Mouse (Mus musculus): ENCODE measurements at regions not wholly inside any gene's neighbourhood (a gene's known extent, or its start where the extent isn't known, plus 50 kb on each side); places are given as distances from the start of the nearest gene placed in this dataset.
"Not testable (repeated sequence)": the region's sequence is repeated elsewhere in the genome, so short reads cannot be mapped to it uniquely, and the experiment has no call there.

DNA sequence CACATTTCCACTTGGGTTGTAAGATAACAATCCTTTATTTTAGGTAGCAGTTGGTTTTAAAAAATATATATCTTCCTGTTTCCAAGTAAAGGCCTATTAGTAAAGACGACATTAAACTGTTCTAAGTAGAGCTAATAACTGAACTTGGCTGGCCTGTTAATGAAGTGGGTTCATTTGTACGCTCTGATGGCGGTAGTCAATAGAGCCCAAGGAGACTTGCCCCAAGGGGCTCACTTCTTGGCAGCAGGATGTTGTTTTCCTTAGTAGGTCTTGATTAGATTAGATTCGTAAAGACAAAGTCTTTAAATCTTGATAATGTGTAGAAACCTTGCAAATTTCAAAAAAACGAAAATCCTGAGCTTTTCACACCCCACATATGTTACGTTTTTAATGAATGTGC is 135.4 kb upstream of the Rapgef5 start:
- DNase-seq: no peak

DNA sequence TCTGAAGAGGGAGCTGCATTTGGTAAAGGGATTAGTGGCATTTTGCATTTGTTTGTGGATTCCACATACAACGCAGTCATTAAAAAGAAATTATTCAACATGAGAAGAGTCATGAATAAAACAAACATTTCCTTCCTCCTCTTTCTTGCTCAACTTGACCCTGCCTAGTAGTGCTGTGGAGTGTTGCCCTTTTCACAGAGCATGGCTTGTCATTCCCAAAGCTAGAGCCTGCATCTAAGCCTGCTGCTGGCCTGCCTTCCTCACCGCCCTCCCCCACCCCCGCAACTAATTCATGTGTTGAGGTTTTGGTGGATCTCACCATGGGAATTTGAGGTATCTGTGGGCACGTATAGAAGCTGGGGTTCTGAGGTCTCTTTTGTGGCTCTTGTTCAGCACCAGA is 133.6 kb upstream of the Rapgef5 start:
- DNase-seq: not testable (repeated sequence)

DNA sequence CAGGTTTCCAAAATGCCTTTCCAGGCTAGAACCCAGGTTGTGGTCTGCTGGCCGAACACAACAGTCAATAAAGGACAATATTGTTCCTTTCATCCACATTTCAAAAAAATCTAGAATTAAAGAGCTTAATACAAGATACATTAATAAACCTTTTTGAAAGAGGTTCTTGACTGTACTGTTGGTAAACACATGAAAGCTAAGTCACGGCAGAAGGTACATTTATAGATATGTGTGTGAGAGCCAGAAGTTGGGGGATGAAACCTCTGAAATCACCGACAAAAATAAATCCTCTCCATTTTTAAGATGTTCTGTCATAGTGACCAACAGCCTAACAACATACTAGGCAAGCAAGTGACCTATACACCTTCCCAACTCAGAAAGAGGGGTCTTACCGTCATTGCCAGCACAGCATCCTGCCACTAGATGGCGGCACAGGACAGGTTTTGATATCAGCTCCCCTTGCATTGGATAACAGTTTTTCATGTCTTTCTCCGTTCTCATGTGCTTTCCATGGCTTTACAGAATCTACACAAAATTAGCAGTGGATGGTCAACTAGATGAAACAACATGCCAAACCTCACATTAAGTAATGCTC is 131.1 kb upstream of the Rapgef5 start:
- peak; percentile 89 to 94 for DNase-seq

DNA sequence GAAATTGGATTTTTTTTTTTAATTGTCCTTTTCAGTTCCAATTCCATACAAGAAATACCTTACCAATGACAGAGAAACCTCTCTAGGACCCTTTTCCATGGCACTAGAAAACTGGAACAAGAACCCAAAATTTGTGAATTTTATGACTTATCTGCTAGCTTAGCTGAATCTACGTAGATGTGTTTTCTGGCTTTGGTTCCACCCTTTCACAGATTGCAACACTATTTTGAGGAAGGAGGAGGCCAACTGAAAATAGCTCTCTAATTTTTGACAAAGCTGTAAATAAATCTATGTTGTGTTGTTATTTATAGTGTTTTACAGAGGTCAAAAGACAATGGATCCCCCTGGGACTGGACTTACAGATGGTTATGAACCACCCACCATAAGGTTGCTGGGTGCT is 130.6 kb upstream of the Rapgef5 start:
- no peak for DNase-seq

DNA sequence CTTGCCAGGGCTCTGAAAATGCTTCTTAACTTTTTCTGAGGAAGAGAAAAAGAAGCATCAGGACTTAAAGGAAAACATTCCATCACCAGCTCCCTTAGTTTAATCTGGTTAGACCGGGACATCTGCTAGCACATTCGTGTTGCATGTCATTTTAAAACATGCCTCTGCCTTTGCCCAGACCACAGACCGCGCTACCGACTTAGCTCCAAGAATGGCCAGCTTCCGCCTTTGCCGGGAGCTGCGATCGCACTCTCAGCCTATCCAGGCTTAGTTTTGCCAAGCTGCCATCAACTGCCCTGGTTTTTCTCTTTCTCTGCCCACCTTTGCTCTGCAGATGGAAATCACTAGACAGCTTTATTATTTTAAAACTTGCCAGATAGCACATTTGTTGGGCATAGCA is 129.3 kb upstream of the Rapgef5 start:
- peak; percentile 33 to 41 for DNase-seq

DNA sequence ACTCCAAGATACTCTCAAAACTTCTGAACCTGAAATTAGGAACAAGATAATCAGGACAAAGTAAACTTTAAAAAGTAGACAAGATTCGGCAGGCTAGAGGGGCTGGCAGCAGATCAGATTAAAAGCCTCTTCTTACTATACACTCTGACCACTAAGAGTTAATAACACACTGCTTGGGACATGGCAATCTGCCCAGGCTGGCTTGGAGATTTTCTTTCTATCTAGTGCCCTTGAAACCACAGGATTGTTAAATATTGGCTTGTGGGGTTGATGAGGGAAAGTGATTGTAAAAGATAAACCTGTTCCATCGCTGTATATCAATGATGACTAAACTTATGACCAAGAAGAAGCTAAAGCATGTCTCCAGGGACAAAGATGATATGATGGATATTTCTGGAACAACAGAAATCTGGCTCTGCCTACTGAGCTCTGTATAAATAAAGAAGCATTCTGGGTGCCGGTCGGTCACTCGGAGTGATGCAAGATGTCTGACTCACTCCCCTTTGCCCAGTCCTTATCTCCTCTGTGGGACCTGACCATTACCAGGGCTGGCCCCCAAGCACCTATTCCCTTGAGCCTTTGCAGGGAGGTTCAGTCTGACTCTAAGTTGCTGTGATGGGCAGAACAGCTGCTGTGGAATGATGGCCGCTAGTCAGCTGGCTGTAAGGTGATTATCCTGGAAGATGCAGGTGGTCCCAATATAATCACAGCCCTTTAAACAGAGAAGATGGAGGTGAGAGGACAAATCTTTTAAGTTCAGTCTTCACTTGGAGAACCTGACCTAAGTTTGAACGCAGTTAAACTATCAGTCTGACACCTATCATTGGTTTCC is 126.5 kb upstream of the Rapgef5 start:
- peak; percentile 60 to 65 for DNase-seq

DNA sequence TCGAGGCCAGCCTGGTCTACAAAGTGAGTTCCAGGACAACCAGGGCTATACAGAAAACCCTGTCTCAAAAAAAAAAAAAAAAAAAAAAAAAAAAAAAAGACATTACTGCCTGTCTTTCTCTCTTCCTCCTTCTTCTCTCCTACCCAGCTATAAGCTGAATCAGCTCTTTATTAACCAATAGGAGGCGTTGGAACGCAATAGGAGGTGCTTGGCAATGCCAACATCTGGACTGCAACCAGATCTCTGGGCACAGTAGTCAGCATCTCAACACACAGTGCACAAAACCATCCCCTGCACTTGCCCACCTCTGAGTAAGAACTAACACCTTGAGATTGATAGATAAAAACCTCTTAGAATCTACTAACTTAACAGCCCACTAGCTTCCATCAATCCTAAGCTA is 118.8 kb upstream of the Rapgef5 start:
- no peak for DNase-seq

DNA sequence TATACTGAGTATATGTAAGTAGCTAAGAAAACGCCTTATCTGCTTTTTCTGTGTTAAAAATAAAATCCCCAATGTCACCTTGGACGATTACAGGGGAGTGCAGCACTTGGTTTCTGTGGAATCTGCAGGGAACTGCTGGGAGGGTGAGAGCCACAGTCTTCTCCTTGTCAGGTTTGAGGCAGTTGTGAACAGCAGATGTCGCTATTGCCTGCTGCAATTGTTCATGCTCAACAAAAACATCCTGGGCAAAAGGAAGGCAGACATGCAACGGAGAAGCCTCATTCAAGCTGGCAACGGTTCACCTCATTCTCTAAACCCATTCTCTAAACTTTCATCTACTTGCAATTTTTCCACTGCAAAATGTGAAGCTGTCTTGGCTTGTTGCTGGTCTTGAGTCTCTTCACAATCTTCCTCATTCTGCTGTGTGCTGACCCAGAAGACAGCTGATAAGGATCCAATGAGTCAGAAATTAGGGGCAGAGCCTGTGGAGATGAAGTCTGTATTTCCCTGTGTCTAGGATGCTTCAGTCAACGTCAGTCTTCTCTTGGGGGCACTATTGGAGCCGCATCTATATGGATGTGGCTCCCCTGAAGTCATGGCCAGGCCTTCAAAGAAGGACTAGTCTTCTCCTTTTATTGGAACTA is 112.6 kb upstream of the Rapgef5 start:
- DNase-seq: peak; percentile 86 to 89

DNA sequence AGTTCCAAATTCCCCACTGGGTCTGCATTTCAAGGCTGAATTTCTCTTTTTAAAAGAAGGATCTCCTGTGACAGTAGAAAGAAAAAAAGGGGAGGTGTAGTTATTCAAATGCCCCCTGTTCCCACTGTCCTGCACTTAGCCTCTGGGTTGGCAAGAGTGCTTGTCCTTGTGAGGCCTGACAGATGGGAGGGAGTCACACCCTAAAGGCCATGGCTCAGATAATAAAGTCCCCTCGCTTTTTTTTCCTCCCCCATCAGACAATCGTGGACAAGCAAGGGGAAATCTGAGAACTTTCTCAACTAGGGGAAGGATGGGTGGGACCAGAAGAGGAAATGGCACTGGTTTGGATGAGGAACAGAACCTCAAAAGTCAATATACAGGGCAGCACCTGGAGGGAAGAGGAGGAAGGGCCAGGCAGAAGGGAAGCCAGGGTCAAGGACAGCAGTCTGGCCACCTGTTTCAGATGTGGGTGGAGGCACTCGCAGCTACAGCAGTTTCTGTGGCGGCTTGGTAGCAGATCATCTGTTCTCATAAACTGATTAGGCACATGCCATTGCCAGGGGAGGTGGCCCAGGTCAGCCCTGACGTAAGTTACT is 112.0 kb upstream of the Rapgef5 start:
- DNase-seq: no peak

DNA sequence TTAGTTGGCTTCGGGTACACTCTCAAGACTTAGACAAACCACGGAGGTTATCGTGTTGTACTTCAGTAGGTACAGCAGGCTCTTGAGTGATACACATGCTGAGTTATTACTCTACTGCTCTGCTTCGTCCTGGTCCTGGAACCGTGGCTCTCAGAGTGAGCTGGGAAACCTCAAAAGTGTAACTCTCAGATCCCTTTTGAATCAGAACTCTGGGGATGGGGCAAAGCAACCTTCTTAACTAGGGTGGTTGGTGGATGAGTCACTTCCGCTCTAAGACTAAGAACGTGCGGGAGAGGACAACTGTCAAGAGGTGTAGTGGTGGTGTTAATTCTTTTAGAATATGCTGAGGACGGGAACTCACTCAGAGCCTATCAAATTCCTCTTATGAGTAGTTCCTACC is 109.4 kb upstream of the Rapgef5 start:
- no peak for DNase-seq

DNA sequence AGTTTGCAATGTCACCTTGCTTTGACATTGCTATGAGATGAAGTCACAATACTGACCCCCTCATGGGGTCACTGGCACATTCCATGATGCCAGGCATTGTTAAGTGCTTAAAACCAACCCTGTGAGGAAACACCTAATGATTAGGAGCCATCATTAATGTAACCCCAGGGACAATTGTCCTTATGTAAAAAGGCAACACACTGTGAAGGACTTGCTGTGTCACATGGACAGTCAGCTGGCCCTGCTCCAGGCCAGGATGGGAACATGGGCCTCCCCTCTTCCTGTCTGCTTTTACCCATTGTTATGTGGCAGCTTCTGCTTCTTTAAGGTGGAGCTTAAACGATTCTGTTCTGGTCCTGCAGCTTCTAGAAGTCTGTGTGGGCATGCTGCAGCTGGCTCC is 105.7 kb upstream of the Rapgef5 start:
- no peak for DNase-seq

DNA sequence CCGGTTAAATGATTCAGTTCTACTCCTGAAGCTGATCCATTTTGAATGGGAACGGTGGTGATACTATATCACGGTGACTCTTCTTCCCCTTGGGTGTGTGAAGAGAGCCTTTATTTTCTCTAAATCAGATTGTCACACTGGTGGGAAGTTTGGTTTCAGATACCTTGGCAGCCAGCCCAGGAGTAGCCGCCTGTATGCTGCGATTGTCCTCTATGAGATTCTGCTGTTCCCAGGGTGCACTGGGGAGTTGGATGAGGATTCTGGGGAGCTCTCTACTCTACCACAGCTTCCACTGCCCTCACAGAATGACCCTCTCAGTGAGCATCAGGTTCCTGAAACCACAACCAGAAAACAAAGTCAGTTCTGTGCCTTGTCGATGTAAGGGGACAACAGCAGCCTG is 104.0 kb upstream of the Rapgef5 start:
- DNase-seq: peak; percentile 21 to 31

DNA sequence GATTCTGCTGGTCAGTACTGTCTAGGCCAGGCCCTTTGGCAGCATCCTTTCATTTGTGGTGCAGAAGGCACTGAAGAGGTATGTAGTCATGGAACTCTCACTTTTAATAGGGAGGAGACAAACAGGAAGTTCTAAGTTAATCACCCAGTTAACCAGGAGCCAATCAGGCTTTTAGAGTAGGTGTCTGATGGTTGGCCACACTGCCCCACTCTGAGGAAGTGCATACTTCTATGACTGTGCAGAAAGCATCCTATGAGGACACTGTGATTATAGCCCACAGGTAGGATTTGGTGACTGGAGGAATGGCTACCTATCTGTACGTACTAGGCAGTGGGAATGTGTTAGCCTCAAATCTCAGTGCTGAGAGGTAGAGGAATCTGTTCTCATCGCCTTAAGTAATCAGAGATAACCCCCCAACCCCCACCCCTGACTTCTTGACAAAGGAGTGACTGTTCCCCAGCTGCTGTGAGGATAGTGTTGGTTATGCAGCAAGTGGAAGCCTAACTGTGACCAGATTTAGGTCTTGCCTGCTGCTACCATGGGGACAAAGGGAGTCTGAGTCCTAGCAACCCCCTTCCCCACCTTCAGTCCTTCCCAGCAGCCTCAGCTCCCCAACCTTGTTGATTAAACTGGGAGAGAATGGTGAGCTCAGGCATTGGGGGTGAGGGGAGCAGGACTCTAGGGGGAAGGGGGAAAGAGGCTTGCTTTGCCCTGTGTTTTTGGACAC is 103.3 kb upstream of the Rapgef5 start:
- DNase-seq: no peak

DNA sequence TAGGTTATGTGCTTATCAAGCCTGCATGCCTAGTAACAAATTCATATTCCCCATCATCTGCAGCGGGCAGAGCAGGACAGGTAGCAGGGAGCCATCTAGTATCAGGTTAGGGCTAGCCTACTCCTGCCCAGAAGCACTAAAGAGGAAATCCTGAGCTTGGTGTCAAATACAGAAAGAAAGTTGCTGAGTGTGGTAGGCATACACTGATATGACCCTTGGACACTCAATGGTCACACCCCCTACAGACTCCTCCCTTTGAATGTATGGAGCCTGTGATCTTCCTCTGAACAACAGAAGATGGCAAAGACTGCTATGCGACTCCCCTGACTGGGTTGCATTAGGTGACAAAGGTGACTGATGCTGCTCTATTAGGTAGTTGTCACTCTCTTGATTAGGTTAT is 102.3 kb upstream of the Rapgef5 start:
- DNase-seq: no peak

DNA sequence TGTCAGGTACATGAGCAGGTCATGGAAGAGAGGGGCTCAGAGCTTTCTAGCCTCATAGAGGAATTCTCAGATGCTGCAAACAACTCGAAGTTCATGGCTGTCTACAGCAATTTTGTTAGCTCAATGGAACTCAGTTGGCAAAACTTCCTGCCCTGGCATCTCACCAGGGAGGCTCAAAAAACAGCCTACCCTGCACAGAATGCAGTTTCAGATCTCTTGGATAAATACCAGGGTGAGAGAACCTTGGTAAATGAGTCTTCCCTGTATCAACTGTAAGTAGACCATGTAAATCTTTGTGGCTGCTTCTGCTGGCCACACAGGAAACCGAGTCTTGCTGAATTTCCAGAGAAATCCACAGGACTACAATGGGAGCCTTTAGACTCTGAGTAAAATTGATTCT is 101.1 kb upstream of the Rapgef5 start:
- no peak for DNase-seq

DNA sequence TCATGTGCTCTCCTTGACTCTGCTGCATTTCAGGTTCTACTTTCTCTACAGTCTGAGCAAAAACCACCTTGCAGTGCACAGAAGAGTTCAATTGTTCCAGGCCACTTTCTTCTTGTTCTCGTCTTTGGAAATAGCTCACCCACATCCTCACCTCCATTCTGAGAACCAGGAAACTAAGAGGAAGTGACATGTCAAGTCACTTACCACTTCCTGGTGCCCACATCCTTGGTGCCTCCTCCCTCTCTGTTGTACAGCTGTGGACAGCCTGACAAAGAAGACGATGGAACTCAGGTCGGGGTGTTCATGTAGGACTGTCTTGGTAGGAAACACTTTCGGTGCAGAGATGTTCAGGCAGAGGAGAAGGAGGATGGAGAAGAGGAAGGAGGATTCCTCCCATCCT is 98.3 kb upstream of the Rapgef5 start:
- DNase-seq: no peak

DNA sequence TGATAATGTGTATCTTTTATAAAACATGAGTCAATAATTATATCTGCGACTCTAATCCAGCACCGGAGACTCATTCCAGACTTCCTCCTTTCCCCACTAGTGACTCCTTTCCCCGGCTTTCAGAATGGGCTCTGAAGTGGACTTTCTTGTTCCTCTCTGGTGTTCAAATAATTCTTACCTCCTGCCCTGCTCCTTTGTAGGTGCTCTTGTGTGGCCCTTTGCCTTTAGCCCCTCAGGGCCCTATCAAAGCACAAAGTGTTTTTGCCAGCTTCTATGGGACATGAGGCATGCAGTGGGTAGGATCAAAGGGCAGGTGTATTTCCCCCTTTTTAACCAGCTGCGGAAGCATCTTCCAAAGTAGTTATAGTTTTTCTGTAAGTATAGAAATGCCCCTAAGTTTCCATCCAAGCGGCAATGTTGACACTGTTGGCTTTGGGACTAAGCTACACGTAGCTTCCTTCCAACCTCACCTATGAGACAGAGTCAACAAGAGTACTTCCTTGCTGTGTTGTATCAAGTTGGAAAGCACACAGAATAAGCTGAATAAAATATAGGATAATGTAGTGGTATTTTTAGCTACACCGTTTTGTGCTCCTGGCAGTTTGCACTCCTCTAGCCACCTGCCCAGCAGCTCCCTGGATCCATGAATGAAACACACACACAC is 93.8 kb upstream of the Rapgef5 start:
- no peak for DNase-seq

DNA sequence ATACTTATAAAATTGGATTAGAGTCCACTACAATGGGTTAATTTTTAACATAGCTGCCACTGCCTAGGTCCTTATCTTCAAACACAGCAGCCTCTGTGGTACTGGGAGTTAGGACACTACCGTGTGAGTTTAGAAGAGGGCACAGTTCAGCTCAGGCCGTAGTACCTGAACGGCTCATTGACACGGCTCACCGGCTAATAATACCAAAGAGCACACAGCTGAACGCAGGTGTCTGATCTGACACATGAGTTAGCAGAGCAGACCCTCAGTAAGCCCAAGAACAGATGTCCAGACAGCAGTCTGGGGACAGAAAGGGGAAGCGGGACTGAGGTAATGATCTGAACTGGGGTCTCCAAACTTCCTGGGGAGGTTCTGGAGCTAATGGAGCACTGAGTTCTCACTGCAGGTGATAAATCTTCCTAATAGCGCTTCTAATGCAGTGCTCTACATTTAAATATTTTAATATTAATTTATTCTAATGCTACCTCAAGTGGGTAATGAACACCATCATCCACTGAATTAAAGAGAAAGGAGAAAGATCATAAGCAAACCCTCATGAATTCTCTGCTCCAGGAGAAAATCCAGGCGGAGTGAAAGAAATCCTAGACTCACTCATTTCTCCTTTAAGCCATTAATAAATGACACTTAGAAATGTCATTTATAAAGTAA is 90.8 kb upstream of the Rapgef5 start:
- no peak for DNase-seq

DNA sequence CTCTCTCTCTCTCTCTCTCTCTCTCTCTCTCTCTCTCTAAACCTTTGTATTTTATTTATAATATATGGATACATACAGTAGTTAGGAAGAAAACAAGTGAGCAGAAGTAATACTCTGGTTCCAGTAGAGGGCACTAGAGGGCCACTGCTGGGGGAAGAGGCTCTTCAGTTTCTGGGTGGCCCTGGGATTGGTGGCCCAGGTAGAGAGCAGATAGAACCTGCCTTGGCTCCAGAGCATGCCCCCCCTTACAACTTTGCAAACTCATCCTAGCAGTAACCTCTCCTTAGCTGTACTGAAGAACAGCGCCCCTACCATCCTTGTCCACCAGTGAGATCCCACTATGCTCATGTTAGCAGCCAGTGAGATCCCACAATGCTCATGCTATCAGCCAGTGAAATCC is 88.8 kb upstream of the Rapgef5 start:
- peak; percentile 62 to 63 for DNase-seq

DNA sequence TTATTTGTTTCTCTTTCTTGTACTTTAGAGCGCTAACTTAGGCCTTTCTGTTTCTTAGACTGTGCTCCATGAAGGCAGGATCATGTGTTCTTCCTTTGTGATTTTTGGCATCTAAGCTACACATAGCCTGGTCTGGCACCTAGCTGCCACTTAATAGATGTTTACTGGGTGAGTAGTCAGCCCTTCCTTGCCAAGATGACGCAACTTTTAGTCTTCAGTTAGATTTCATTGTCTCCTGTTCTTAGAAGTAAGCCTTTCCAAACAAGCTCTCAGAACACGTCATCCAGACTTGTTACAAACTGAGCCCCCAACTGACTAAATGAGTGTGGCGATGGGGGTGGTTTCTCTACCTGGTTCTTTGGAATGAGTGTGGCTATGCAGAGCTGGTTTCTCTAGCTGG is 85.4 kb upstream of the Rapgef5 start:
- DNase-seq: no peak

DNA sequence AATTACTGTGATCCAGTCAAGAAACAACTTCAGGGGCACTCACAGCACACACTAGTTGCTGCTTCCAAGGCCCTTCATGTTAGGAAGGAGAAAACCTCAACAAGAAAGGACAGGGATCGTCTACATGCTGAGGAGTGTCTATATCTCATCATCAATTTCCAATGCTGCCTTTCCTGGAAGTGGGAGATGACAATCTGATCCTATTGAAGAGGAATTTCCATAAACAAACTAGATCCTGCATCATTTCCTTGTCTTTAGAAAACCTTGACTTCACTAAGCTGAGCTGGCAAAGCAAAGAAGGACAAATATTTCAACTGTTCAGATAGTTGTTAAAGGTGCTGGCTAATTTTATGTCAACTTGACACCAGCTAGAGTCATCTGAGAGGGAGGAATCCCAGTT is 83.5 kb upstream of the Rapgef5 start:
- DNase-seq: no peak

DNA sequence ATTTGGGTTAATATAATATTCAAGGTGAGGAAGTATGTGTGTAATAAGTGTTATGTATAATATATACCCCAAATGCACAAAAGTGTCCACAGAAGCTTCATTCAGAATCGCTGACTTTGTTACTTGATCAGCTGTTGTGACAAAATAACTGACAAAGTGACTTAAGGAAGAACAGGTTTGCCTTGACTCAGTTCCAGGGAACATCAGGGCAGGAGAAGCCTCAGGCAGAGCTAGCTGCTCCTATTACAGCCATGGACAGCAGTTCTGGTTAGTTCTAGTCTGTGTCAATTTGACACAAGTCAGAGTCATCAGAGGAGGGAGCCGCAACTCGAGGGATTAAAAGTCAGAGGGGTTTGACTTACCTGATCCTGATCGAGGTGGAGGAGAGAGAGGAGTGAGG is 79.3 kb upstream of the Rapgef5 start:
- DNase-seq: no peak

All from cerebellum, postnatal 14 days (tissue).